Mouse (Mus musculus): ENCODE measurements at regions not wholly inside any gene's neighbourhood (a gene's known extent, or its start where the extent isn't known, plus 50 kb on each side); places are given as distances from the start of the nearest gene placed in this dataset.

- DNase-seq = no peak
- WGBS = 71% methylated on average over 5 of the region's 5 CpGs
These were observed 245.2 kb upstream of the Rbfox1 start for GRCm38 (mm10) chr16:5639956-5640355.

DNA sequence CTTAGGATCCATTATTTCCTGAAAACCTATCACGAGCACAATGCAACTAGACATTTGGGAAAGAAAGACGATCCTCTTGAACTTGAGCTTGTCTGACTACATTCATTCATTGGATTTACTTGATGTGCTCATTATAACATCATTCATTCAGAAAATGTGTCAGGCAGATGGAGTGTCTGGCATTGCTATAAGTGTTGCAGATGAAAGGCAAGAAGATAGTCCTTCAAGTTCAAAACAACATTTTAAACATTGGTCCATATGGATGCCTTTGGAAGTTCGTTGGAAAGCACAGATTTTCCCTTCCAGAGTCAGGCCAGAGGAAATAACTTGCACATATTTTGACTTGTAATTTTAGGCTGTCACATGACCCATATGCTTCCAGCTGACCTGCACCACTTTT lies 255.2 kb upstream of the Rbfox1 start:
- no peak for TF ChIP-seq CTCF (conservative IDR thresholded peaks at IDR 0.05; ENCODE audit: insufficient read depth, insufficient read length, low read depth, low read length)
- TF ChIP-seq POLR2A (IDR thresholded peaks at IDR 0.05; ENCODE audit: low read depth, low read length) = no peak
- no peak for DNase-seq
- 67% methylated on average over 3 of the region's 3 CpGs for WGBS
- no peaks in the 10 kb centered on the region for H3K4me1 ChIP-seq (ENCODE audit: control insufficient read depth, insufficient read depth, low read length)
- no peak overlapping the region for H3K27ac ChIP-seq (ENCODE audit: insufficient read depth, low read depth, low read length)
- H3K4me3 ChIP-seq (ENCODE audit: insufficient read depth, low read depth, low read length) = no peak overlapping the region
- H3K36me3 ChIP-seq (ENCODE audit: control insufficient read depth, insufficient read depth, low read length) = no peaks in the 10 kb centered on the region
- H3K27me3 ChIP-seq (replicated peaks; ENCODE audit: control insufficient read depth, insufficient read depth, low read length) = no peaks in the 10 kb centered on the region; the same call in 1 of the 2 replicates

More at GRCm38 (mm10) chr16:5639956-5640355, 245.2 kb upstream of the Rbfox1 start:
- no peak overlapping the region for H3K4me3 ChIP-seq (ENCODE audit: insufficient read depth, low read depth, low read length)
- TF ChIP-seq CTCF (conservative IDR thresholded peaks at IDR 0.05; ENCODE audit: insufficient read depth, insufficient read length, low read depth, low read length) (no peak), POLR2A (IDR thresholded peaks at IDR 0.05; ENCODE audit: low read depth, low read length) (no peak)
- H3K36me3 ChIP-seq (ENCODE audit: control insufficient read depth, insufficient read depth, low read length) = no peaks in the 10 kb centered on the region
- no peak overlapping the region for H3K27ac ChIP-seq (ENCODE audit: insufficient read depth, low read depth, low read length)
- H3K27me3 ChIP-seq (replicated peaks; ENCODE audit: control insufficient read depth, insufficient read depth, low read length) = no peaks in the 10 kb centered on the region
- no peaks in the 10 kb centered on the region for H3K4me1 ChIP-seq (ENCODE audit: control insufficient read depth, insufficient read depth, low read length)

DNA sequence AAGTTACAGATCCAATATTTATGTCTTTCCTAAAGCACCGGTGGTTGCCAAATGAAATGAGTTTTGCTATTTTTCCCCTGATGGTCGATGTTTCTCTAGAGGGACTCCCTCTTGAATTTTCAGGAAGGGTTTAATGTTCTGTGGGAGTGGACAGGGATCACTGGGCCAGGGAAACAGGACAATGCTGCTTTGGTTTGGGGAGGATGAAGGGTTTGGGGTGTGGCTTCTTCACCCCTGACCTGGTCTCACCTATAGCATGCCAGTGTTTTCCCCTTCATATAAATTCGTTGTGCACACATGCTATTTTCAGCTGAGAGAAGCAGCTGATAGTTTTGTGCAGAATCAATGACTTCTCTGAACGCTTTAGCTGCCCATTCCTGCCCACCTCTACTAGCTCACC lies 257.2 kb upstream of the Rbfox1 start:
- TF ChIP-seq POLR2A (IDR thresholded peaks at IDR 0.05; ENCODE audit: low read depth, low read length) (no peak), CTCF (conservative IDR thresholded peaks at IDR 0.05; ENCODE audit: insufficient read depth, insufficient read length, low read depth, low read length) (no peak)
- 22% methylated on average over 4 of the region's 4 CpGs for WGBS

DNA sequence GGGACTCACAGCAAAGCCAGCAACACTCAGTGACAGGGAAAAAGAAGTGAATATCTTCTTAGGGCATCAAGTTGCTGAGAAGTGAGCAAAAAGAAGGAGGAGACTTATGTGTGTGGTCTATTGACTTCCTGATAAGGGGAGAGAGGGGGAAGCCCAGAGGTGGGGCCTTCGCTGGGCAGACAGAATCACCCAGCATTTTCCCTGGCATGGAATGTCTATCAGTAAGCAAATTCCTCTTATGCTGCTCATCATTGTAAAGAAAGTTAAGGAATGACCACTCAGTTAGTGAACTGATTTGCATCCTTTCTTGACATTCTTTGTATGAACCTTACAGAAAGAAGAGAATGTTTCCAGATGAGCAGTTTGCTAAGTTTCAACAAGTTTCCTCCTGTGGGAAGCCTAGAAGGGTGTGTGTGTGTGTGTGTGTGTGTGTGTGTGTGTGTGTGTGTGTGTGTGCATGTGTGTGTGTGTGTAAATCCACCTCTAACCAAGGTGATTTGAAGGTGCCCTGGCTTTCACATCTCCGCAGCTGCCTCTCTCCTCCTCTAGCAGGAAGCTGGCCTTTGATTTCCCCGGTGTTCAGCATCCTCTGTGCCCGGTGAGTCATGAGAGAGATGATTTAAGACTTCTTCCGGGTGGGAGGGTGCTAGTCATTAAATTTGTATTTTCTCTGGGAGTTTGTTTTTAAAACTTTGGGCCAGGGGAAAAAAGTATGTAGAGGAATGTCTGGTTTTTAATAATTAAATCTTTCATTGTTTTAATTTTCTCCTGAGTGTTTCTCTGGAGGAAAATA lies 257.8 kb upstream of the Rbfox1 start:
- no peak overlapping the region for H3K4me3 ChIP-seq (ENCODE audit: insufficient read depth, low read depth, low read length)
- DNase-seq = no peak
- H3K27me3 ChIP-seq (replicated peaks; ENCODE audit: control insufficient read depth, insufficient read depth, low read length) = no peaks in the 10 kb centered on the region; the same call in 1 of the 2 replicates
- no peaks in the 10 kb centered on the region for H3K36me3 ChIP-seq (ENCODE audit: control insufficient read depth, insufficient read depth, low read length)
- 18% methylated on average over 5 of the region's 5 CpGs for WGBS
- TF ChIP-seq CTCF (conservative IDR thresholded peaks at IDR 0.05; ENCODE audit: insufficient read depth, insufficient read length, low read depth, low read length) (no peak), POLR2A (IDR thresholded peaks at IDR 0.05; ENCODE audit: low read depth, low read length) (no peak)
- H3K4me1 ChIP-seq (ENCODE audit: control insufficient read depth, insufficient read depth, low read length) = no peaks in the 10 kb centered on the region
- no peak overlapping the region for H3K27ac ChIP-seq (ENCODE audit: insufficient read depth, low read depth, low read length)

More for the DNA sequence above, 257.2 kb upstream of the Rbfox1 start:
- Histone ChIP-seq H3K4me1 (ENCODE audit: control insufficient read depth, insufficient read depth, low read length) (no peaks in the 10 kb centered on the region), H3K4me3 (ENCODE audit: insufficient read depth, low read depth, low read length) (no peak overlapping the region), H3K27ac (ENCODE audit: insufficient read depth, low read depth, low read length) (no peak overlapping the region), H3K36me3 (ENCODE audit: control insufficient read depth, insufficient read depth, low read length) (no peaks in the 10 kb centered on the region), H3K27me3 (replicated peaks; ENCODE audit: control insufficient read depth, insufficient read depth, low read length) (no peaks in the 10 kb centered on the region; the same call in 1 of the 2 replicates)
- no peak for DNase-seq

DNA sequence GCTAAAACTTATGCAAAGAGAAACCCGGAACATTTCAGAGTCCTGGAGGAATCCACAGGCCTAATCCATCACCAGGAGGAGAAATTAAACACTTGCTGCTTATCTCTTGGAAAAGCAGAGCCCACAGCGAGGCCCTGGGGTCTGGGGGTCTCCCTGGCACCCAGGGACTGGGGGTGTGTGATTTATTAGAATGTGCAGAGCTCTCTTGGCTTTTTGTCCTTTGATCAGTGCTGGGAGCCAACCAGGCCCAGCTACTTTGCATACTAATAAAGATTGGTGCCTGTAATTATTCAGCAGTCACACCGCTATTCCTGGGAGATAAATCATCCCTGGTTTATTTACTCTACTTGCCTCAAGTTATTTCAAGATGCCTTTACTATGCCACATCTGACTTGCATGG lies 260.0 kb upstream of the Rbfox1 start:
- 42% methylated on average over 3 of the region's 3 CpGs for WGBS

GRCm38 (mm10) chr16:5620566-5620965 lies 264.6 kb upstream of the Rbfox1 start:
- no peak overlapping the region for H3K4me3 ChIP-seq (ENCODE audit: insufficient read depth, low read depth, low read length)
- no peaks in the 10 kb centered on the region for H3K4me1 ChIP-seq (ENCODE audit: control insufficient read depth, insufficient read depth, low read length)
- H3K36me3 ChIP-seq (ENCODE audit: control insufficient read depth, insufficient read depth, low read length) = no peaks in the 10 kb centered on the region
- H3K27me3 ChIP-seq (replicated peaks; ENCODE audit: control insufficient read depth, insufficient read depth, low read length) = no peaks in the 10 kb centered on the region
- TF ChIP-seq POLR2A (IDR thresholded peaks at IDR 0.05; ENCODE audit: low read depth, low read length) = no peak
- TF ChIP-seq CTCF (conservative IDR thresholded peaks at IDR 0.05; ENCODE audit: insufficient read depth, insufficient read length, low read depth, low read length) = no peak
- DNase-seq = peak; percentile 71
- 64% methylated on average over 3 of the region's 3 CpGs for WGBS
- no peak overlapping the region for H3K27ac ChIP-seq (ENCODE audit: insufficient read depth, low read depth, low read length)

More for the DNA sequence above, 260.0 kb upstream of the Rbfox1 start:
- no peaks in the 10 kb centered on the region for H3K36me3 ChIP-seq (ENCODE audit: control insufficient read depth, insufficient read depth, low read length)
- H3K4me3 ChIP-seq (ENCODE audit: insufficient read depth, low read depth, low read length) = no peak overlapping the region
- H3K27ac ChIP-seq (ENCODE audit: insufficient read depth, low read depth, low read length) = no peak overlapping the region
- no peak for DNase-seq
- H3K4me1 ChIP-seq (ENCODE audit: control insufficient read depth, insufficient read depth, low read length) = no peaks in the 10 kb centered on the region
- H3K27me3 ChIP-seq (replicated peaks; ENCODE audit: control insufficient read depth, insufficient read depth, low read length) = no peaks in the 10 kb centered on the region; the same call in 1 of the 2 replicates
- TF ChIP-seq CTCF (conservative IDR thresholded peaks at IDR 0.05; ENCODE audit: insufficient read depth, insufficient read length, low read depth, low read length) = no peak
- no peak for TF ChIP-seq POLR2A (IDR thresholded peaks at IDR 0.05; ENCODE audit: low read depth, low read length)

DNA sequence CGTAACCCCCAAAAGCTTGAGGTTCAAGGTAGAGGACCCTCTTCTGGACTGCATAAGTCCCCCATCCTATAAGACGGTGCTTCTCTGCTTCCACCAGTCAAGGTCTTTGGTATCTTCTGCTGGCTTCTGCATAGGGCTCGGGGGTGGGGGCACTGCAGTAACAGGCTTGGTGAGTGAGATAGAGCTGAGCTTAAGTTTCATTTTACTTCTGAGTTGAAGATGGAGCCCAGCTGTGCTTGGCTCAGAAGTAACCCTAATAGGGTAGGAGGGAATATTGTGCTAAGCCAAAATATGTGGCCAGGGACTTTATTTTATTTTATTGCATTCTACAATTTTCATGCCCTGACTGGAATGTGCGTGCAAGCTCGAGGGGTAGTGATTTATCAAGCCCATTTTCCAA lies 268.8 kb upstream of the Rbfox1 start:
- Histone ChIP-seq H3K4me3 (ENCODE audit: insufficient read depth, low read depth, low read length) (no peak overlapping the region), H3K27me3 (replicated peaks; ENCODE audit: control insufficient read depth, insufficient read depth, low read length) (no peaks in the 10 kb centered on the region), H3K4me1 (ENCODE audit: control insufficient read depth, insufficient read depth, low read length) (no peaks in the 10 kb centered on the region), H3K36me3 (ENCODE audit: control insufficient read depth, insufficient read depth, low read length) (no peaks in the 10 kb centered on the region), H3K27ac (ENCODE audit: insufficient read depth, low read depth, low read length) (no peak overlapping the region)
- no peak for DNase-seq
- WGBS = 47% methylated on average over 5 of the region's 5 CpGs
- TF ChIP-seq POLR2A (IDR thresholded peaks at IDR 0.05; ENCODE audit: low read depth, low read length) (no peak), CTCF (conservative IDR thresholded peaks at IDR 0.05; ENCODE audit: insufficient read depth, insufficient read length, low read depth, low read length) (no peak)
